Mouse (Mus musculus): ENCODE measurements around the gene Tyk2. TPM values are rescaled to one million over a fixed set of nuclear protein-coding genes. Genes with fewer than 3 reads are reported as not detected.

Gene Tyk2
- polyA plus RNA-seq, 1 experiment = 17.2 TPM

GRCm38 (mm10) chr9:21167140-21168097 is 36.4 kb upstream of the Tyk2 start:
- no peaks in the 10 kb centered on the region; the same call in 1 of the 2 replicates for H3K27me3 ChIP-seq (ENCODE audit: control insufficient read depth, insufficient read depth, low read length)
- DNase-seq = no peak
- no peak overlapping the region for H3K4me3 ChIP-seq (replicated peaks; ENCODE audit: insufficient read depth, low read depth, low read length)
- H3K27ac ChIP-seq (ENCODE audit: insufficient read depth, low read length) = no peak overlapping the region
- 79% methylated on average over 10 of the region's 10 CpGs for WGBS
- peaks cover 10% of the 10 kb centered on the region; the same call in 1 of the 2 replicates for H3K4me1 ChIP-seq (ENCODE audit: control insufficient read depth, insufficient read depth, low read length)
- TF ChIP-seq POLR2A (IDR thresholded peaks at IDR 0.05; ENCODE audit: borderline replicate concordance, insufficient read depth, low read length) (no peak), CTCF (IDR thresholded peaks at IDR 0.05; ENCODE audit: borderline replicate concordance, insufficient read depth, low read depth, low read length) (no peak)

- no peak for TF ChIP-seq CTCF (IDR thresholded peaks at IDR 0.05; ENCODE audit: borderline replicate concordance, insufficient read depth, low read depth, low read length)
- Histone ChIP-seq H3K27ac (ENCODE audit: insufficient read depth, low read length) (no peak overlapping the region), H3K4me1 (ENCODE audit: control insufficient read depth, insufficient read depth, low read length) (peaks cover 10% of the 10 kb centered on the region; the same call in 1 of the 2 replicates), H3K4me3 (replicated peaks; ENCODE audit: insufficient read depth, low read depth, low read length) (peak overlapping the region; percentile 43), H3K27me3 (ENCODE audit: control insufficient read depth, insufficient read depth, low read length) (no peaks in the 10 kb centered on the region; the same call in 1 of the 2 replicates)
- 19% methylated on average over 3 of the region's 3 CpGs for WGBS
- no peak for DNase-seq
Measured at GRCm38 (mm10) chr9:21166516-21166915, 35.5 kb upstream of the Tyk2 start.

DNA sequence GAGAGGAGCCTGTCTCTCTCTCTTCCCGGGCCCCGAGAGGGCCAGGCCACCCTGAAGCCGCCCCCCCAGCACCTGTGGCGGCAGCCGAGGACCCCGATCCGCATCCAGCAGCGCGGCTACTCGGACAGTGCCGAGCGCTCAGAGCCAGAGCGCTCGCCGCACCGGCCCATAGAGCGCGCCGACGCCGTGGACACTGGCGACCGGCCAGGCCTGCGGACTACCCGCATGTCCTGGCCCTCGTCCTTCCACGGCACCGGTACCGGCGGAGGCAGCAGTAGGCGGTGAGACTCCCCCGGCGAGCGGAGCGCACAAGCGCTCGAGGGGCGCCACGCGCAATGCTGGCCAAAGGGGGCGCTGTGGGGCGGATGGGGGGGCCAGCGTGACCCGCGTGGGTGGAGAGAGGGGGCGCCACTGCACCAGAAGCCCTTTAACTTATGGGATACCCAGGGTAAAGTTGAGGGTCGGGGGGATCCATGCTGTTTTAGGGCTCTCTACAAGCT is 35.0 kb upstream of the Tyk2 start:
- Histone ChIP-seq H3K27ac (ENCODE audit: insufficient read depth, low read length) (no peak overlapping the region), H3K27me3 (ENCODE audit: control insufficient read depth, insufficient read depth, low read length) (no peaks in the 10 kb centered on the region; the same call in 1 of the 2 replicates)
- WGBS = 2% methylated on average over 46 of the region's 47 CpGs

DNA sequence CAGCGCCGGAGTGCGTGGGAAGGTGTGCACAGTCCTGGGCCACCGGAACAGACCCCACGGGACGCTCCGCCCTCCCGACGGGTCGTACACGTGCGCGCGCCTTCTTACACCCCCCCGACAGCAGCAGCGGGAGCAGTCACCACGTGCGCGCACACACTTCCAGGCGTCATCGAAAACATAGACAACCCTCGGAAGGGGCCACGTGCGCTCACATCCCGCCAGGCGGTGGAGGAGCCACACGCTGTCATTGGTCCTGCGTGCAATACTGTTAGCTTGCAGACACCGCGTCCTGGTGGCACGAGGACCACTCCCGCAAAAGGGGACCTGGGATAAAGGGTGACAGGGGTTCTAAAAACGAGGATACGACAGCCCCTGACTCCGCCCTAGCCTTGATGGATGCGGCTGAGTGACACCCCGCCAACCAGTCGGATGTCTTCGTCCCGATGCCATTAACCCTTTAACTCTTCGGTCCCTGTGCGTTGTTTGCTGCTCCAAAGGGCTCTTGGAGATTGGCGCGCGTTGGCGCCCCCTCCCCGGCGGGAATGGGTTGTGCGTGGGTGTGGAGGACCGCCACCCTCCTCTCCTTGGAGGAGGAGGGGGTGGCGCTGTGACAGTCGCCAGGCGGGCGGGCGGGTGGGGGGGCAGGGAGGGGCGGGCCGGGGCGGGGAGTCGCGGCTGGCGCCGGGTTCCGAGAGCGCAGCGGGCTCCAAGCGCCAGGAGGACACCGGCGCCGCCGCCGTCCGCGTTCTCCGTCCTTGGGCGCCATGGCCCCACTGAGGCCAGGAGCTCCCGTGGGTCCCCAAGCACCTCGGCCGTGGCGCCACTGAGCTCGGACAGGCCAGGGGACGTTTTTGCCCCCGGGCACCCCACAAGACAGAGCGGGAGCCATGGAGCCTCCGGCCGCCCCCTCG is 34.3 kb upstream of the Tyk2 start, which contains the start of gene Pde4a:
Pde4a (plus strand) TSS at position 674 of the 911 bp plus-strand sequence.
- no peak for DNase-seq
- under 1% methylated on average over 81 of the region's 86 CpGs for WGBS
- TF ChIP-seq POLR2A (IDR thresholded peaks at IDR 0.05; ENCODE audit: borderline replicate concordance, insufficient read depth, low read length) (no peak), CTCF (IDR thresholded peaks at IDR 0.05; ENCODE audit: borderline replicate concordance, insufficient read depth, low read depth, low read length) (no peak)
- Histone ChIP-seq H3K27me3 (ENCODE audit: control insufficient read depth, insufficient read depth, low read length) (no peaks in the 10 kb centered on the region; the same call in 1 of the 2 replicates), H3K27ac (ENCODE audit: insufficient read depth, low read length) (no peak within 1 kb of the TSS), H3K4me3 (replicated peaks; ENCODE audit: insufficient read depth, low read depth, low read length) (peak within 1 kb of the TSS; percentile 43), H3K4me1 (ENCODE audit: control insufficient read depth, insufficient read depth, low read length) (peaks cover 10% of the 10 kb centered on the region; the same call in 1 of the 2 replicates)

More for the DNA sequence above, 35.0 kb upstream of the Tyk2 start:
- TF ChIP-seq POLR2A (IDR thresholded peaks at IDR 0.05; ENCODE audit: borderline replicate concordance, insufficient read depth, low read length) (no peak), CTCF (IDR thresholded peaks at IDR 0.05; ENCODE audit: borderline replicate concordance, insufficient read depth, low read depth, low read length) (peak; percentile 17; the same call in 1 of the 2 replicates)
- Histone ChIP-seq H3K4me1 (ENCODE audit: control insufficient read depth, insufficient read depth, low read length) (peaks cover 10% of the 10 kb centered on the region; the same call in 1 of the 2 replicates), H3K4me3 (replicated peaks; ENCODE audit: insufficient read depth, low read depth, low read length) (peak overlapping the region; percentile 43)
- no peak for DNase-seq

GRCm38 (mm10) chr9:21164072-21164471 is 33.0 kb upstream of the Tyk2 start:
- Histone ChIP-seq H3K4me3 (replicated peaks; ENCODE audit: insufficient read depth, low read depth, low read length) (no peak overlapping the region), H3K27ac (ENCODE audit: insufficient read depth, low read length) (no peak overlapping the region), H3K27me3 (ENCODE audit: control insufficient read depth, insufficient read depth, low read length) (no peaks in the 10 kb centered on the region; the same call in 1 of the 2 replicates), H3K4me1 (ENCODE audit: control insufficient read depth, insufficient read depth, low read length) (peaks cover 10% of the 10 kb centered on the region; the same call in 1 of the 2 replicates)
- DNase-seq = no peak
- 2% methylated on average over 26 of the region's 26 CpGs for WGBS
- TF ChIP-seq POLR2A (IDR thresholded peaks at IDR 0.05; ENCODE audit: borderline replicate concordance, insufficient read depth, low read length) (no peak), CTCF (IDR thresholded peaks at IDR 0.05; ENCODE audit: borderline replicate concordance, insufficient read depth, low read depth, low read length) (no peak)

DNA sequence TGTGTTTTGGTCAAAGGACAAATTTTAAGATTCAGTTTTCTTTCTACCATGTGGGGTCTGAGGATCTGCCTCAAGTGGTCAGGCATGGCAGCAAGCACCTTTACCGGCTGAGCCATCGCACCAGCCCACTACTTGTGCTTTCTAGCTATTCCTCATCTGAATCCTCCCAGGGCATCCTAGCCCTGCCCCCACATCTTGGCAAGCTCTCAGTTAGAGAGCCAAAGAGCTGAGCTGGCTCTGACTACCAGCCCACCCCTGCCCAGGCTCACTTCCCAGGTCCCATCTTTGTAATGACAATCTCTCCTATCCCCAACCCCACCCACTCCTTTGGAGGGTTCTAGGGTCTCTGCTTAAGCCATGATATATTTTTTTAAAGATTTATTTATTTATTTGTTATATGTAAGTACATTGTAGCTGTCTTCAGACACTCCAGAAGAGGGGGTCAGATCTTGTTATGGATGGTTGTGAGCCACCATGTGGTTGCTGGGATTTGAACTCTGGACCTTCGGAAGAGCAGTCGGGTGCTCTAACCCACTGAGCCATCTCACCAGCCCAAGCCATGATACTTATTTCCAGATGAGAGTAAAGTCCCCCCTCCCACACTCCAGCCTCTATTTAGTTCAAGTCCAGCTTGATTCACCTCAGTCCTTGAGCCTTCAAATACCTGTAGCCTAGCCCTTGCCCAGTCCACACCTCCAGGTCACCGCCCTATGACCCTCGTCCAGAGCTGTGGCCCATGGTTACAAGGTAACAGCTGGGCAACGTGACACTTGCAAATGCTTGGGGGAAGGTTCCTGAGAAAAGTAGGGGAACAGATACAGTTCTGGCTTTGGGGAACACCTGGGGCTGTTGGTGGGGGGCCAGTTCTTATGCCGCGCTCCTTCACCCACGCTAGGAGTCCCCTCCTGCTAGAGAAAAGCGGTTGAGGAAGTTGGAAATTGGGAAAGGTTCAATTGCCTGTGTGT is 32.3 kb upstream of the Tyk2 start:
- Histone ChIP-seq H3K27ac (ENCODE audit: insufficient read depth, low read length) (no peak overlapping the region), H3K4me3 (replicated peaks; ENCODE audit: insufficient read depth, low read depth, low read length) (no peak overlapping the region), H3K27me3 (ENCODE audit: control insufficient read depth, insufficient read depth, low read length) (no peaks in the 10 kb centered on the region; the same call in 1 of the 2 replicates), H3K4me1 (ENCODE audit: control insufficient read depth, insufficient read depth, low read length) (peaks cover 5% of the 10 kb centered on the region; the same call in 1 of the 2 replicates)
- no peak for TF ChIP-seq POLR2A (IDR thresholded peaks at IDR 0.05; ENCODE audit: borderline replicate concordance, insufficient read depth, low read length)
- no peak for TF ChIP-seq CTCF (IDR thresholded peaks at IDR 0.05; ENCODE audit: borderline replicate concordance, insufficient read depth, low read depth, low read length)
- DNase-seq = no peak
- 53% methylated on average over 11 of the region's 11 CpGs for WGBS
